Mouse (Mus musculus) left cerebral cortex, postnatal 14 days (tissue): ENCODE measurements around the gene Mapre3. TPM values are rescaled to one million over a fixed set of nuclear protein-coding genes. Genes with fewer than 3 reads are reported as not detected.

Experiments
- DNase-seq, 2 experiments: peaks; one replicate each; pipeline ENCODE4 v3.0.0; 2021 to 2022; ENCODE audit warnings: low spot score in 2 of 2, mixed read lengths in 1 of 2
- intact Hi-C: fragments of 180-260 bp; cut with DNase I; formaldehyde crosslinking; loops from one replicate; pipeline ENCODE4 v1.15.1; 2025
- total RNA-seq, 2 experiments: library from RNA; stranded (reverse); gene quantifications; 2 replicates each; pipeline ENCODE4 v1.2.3; 2021

Gene Mapre3
- total RNA-seq, 2 experiments from 2014 or later = 214 to 218 TPM

DNA sequence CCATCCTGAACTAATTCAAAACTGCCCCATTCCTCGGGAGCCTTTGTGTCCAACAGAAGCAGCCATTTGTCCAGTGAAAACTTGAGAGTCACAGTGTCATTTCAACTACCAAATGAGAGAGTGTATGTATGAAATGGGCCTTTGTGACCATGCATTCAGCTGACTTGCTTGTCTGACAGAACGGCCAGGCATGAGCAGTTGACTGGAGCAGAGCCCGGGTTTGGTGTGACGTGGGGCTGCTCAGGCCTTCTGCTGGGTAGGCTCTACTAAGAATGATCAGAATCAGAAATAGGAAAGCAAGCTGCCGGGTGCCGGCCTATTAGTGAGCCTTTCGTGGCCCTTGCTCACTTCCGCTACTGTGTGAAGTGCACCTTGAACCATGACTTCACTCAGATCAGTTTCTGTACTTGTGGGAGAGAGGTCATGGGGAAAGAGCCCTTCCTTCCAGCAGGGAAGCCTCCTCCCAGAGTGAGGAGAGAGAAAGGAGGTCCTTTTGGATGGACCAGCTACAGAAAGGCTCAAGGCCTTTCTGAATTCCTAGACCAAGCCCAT lies 4.4 kb downstream of the Mapre3 start:
- intact Hi-C loops = no loop called here
- no peak for DNase-seq

DNA sequence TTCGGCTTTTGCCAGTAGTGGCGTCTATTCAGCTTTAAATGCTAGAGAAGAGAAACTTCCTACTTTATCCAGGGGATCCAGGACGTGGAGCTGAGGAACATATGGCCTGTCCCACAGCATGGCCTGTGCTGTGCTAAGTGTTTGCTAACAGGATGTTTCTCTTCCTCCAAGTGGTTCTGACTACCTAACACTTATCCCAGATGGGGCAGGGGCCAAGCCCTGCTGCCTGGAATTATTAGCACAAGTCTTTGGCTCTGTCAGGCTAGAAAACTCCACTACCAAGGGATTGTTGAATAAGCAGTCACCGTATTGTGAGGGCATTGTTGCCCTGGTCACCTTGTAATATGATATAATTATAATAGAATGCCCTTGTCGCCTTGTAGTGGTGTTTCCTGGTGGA lies 8.2 kb downstream of the Mapre3 start:
- intact Hi-C loops = no loop called here
- DNase-seq = no peak

DNA sequence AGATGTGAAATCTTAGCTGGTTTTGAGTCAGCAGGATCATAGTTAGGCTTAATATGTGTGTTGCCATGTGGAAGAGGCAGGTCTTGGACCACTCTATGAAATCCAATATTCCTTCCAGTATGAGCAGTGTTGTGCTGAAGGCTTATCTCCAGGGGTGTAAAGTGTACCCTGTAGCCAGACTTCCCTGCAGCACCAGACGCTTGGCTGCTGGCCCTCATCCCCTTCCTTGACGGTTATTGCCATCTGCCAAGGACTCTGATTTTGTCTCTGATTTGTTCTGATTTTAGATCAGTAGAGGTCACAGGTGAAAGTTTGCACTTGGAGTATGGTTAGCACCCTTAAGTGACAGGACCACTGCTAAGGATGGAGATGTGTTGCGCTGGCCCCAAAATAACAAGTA lies 8.7 kb downstream of the Mapre3 start:
- intact Hi-C loops = no loop called here
- no peak for DNase-seq

DNA sequence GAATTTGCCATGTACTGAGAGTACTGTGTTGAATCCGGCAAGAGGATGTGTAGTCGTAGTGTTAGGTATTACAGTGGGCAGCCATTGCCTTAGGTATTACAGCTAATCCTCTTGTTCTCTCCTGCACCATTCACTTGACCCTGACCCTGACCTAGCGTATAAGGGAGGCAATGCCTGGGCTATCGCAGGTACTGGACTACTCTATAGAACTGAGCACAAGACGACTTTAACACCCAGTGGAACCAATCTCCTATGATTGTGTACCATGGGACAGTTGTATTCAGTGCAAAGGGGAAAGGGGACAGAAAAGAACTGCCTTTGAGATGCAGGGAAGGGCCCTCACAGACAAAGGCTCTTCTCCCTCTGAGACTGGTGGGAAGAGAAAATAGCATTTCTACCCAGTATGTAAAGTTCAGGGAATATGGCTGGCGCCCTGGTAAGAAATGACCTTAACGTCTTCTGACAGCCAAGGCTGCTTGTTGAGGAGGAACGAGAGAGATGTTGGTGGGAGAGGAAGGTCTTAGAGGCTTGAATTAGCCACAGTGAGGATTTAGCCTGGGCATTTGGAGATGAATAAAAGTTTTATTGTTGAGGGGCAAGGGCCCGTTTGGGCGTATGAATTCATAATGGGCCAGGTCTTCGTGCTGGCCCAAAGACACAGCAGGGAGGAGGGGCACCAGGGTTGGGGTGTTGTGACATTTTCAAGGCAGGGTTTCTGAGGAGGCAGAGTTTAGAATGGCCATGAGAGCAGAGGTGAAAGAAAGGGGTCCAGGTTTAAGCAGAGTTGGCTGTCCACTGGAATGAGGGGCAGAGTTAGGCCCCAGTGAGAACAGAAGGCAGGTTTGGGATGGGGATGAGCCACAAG lies 9.9 kb downstream of the Mapre3 start:
- DNase-seq = no peak
- intact Hi-C loops = no loop called here

DNA sequence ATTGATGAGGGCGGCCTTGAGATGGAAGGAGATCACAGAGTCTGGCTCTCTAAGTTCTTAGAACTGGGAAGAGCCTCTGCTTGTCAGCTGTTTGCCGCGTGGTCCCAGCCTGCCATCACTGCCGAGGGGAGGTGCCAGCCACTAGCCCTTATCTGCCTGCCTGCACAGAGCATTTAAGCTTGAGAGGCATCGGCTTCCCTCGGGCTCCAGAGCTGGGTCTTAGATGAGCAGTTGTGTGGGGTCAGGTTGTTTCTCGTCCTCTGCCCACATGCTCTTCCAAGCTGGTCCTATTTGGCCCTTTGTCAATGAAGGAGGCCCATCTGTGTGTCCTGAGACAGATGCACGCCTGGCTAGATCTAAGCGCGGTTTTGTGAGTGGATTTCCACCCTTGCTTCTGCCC lies 10.7 kb downstream of the Mapre3 start:
- intact Hi-C loops = no loop called here
- no peak for DNase-seq

DNA sequence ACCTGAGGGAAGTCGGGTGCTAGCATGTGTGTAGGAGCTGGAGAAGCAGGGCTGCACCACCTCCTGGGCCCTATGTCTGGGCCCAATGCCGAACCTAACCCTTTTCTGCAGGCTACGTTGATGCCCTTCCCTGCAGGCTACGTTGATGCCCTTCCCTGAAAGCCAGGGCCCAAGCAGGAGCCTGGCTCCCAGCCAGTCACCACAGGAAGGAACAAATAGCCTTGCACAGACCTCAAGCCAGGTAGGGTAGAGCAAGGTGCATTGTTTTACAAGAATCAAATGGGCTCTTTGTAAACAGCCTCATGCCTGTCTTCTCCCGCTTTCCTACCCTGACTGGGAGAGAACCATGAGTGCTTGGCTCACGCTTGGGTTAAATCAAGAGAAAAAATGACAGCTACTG lies 11.4 kb downstream of the Mapre3 start:
- intact Hi-C loops = no loop called here
- DNase-seq = no peak

DNA sequence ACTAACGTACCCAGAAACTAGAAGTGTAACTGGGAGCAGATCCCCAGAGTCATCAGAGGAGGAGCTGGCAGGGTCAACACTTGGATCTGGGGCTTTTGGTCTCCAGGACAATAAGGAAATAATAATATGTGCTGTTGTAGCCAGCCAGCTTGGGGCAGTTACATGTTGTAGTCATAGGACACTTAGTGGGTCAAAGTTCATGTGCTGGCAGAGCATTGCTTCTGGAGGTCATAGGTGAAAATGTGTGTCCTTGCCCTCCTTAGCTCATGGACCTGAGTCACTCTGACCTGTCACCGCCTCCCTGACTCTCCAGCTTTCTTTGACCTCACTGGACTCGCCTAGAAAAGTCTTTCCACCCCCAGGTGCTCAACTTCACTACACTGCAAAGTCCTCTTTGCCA lies 19.0 kb downstream of the Mapre3 start:
- intact Hi-C loops = no loop called here
- no peak for DNase-seq

DNA sequence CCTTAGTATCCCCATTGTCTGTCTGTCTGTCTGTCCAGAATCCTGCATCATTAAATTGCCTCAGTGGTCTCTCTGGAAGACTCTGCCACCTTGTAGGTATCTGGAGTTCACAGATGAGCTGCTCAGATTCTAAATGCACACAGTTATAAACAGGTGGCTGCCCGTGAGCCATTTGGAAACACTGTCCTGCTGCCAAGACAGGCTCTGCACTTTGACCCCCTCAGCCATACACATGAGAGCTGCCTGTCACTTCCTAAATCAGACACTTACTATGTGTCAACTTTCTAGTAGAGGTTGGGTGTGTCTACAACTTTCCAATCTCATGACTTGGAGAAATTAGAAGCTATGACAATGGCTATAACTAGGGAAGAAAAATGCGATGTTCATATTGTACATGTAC lies 25.3 kb downstream of the Mapre3 start:
- DNase-seq = no peak
- intact Hi-C loops = no loop called here

DNA sequence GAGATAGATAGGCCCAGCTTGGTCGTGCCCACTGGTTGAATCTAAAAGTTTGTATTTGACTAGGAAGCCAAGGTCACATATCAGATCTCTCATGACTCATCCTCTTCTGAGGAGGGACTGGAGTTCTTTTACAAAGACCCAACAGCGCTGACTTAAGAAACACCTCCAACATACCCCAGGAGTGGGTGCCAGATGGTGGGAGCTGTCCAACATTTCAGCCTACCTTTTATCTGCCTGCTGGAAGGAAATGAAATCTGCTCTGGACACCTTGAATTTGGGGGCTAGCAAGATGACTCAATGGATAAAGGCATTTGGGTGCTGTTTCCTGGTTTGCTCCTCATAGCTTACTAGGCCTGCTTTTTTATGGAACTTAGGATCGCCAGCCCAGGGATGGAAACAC lies 27.5 kb downstream of the Mapre3 start:
- intact Hi-C loops = no loop called here
- DNase-seq = no peak

DNA sequence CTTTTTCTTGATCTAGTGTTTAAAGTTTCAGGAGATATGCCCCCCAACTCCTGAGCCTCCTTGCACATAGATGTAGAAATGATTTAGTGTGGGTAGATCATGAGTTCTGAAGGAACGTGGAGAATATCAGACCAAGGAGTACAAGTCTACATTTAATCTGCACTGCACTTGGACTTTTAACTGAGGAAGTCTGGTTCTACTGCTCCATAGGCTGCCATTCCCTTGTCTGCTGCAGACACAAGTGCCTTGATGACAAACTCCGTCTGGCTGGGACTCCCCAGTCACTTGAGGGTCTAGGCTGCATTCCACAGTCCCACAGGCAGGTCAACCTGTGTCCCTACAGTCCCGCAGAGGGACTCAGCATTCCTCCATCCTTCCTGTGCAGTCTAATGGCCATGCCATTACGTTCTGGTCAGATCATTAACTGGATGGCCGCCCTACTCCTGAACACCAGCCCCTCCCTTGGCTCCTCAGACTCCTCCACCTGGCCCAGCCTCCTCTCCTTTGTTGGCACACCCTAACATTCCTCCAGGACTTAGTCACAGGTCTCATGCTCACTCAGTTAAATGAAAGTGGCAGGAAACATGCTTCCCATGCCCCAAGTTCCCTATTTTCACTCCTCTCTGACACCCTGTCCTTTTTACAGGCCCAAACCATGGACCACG lies 35.6 kb downstream of the Mapre3 start:
- intact Hi-C loops = no loop called here
- no peak for DNase-seq

DNA sequence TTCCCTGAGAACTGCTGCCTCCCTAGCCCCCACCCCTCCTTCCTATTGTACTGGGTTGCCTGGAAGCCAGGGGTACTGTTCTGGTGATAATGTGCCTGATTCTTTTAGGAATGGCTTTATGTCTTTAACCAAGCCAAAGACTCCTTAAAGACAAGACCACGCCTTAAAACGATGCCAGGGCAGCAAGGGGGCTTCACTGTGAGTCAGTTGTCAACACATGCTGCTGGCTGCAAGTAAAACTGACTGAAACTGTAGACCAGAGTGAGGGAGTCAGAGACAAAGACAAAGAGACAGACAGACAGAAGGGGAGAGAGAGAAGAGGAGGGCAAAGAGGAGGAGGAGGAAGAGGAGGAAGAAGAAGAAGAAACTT lies 36.1 kb downstream of the Mapre3 start:
- DNase-seq = no peak
- intact Hi-C loops = no loop called here

DNA sequence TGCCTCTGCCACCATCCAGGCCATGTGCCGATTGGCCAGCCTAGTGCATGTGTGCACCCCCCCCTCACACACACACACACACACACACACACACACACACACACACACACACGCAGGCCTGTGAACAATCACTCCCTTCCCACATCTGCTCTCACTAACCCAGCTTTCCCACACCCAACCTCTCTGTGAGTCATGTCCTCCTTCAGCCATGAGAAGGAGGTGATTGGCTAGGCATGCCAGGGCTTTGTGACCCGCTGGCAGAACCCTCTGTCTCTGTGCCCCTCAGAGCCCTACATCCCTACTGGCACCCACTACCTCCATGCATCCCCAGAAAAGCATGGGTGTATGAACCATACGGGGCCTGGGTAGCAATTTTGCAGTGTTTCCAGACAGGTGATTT lies 39.1 kb downstream of the Mapre3 start:
- intact Hi-C loops = no loop called here

DNA sequence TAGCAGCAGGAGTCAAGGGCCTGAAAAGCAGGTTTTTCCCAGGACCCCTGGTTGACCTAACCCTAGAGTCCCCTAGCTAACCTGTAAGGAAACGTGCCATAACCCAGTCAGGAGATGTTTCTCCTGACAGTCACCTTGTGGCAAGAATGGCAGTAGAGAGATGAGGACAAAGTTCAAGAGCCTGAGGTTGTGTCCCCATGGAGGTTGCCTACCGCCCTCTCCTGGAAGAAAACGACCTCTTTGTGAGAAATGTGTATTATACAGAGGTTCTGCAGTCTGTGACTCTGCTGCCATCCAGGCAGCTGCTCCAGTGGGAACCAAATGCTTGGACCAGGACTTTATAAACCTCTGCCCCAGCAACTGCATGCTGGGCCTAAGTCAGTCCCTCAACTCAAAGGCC lies 41.2 kb downstream of the Mapre3 start:
- intact Hi-C loops = loop anchor here (5.0 kb wide), 1 partner anchor 43 kb away; the partner anchor contains the start of gene Mapre3
- DNase-seq = no peak

More for the DNA sequence above, 39.1 kb downstream of the Mapre3 start:
- DNase-seq = no peak

DNA sequence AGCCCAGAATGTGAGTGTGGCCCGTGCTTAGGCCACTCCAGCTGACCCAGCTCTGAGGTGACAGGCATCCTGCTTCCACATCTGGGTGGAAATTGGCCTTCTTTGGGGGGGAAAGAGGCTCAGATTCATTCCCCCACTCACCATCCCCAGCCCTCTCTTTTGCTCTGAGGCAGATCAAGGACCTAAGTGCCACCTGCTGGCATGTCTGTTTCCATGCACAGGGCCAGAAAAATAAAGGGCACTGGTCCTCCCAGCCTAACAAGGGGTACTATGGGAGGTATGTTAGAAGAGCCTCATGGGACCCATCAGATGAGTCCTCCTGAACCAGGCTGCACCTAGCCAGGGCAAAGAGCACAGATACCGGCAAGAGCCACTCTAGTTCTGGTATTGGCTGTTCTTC lies 41.7 kb downstream of the Mapre3 start:
- DNase-seq = no peak
- intact Hi-C loops = loop anchor here (5.0 kb wide), 1 partner anchor 44 kb away; the partner anchor contains the start of gene Mapre3

DNA sequence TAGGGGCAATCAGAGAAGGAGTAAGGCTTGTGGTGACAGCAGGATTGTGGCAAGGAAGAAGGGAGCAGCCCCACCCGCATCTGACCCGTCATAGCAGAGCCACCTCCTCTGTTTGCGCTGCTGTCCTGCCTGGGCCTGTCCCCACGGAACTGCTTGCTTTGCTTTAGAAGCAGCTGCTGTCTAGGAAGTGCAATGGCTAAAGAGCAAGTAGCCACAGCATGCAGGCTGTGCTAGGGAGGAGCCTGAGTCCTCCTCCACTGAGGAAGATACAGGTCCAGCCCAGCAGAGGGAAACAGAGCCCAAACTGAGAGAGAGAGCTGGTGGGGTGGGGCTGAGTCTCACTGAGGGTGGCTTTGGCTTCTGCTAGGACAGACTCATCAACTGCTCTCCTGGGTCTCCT lies 49.4 kb downstream of the Mapre3 start:
- DNase-seq = no peak
- intact Hi-C loops = no loop called here

DNA sequence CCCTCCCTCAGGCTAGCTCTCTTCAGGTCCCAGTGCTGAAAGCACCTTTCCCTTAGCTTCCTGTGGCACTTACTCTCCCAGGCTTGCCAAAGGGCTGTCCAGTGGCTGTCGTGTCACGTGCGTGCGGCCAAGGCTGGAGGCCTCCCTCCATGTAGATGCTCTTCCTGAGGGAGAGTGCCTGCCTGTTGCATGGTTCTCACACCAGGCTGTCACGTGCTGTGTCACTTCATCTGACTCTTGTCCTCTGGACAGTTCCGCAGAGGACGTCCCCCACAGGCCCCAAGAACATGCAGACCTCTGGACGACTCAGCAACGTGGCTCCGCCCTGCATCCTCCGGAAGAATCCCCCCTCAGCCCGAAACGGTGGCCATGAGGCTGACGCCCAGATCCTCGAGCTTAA lies 49.9 kb downstream of the Mapre3 start:
- intact Hi-C loops = no loop called here
- no peak for DNase-seq

DNA sequence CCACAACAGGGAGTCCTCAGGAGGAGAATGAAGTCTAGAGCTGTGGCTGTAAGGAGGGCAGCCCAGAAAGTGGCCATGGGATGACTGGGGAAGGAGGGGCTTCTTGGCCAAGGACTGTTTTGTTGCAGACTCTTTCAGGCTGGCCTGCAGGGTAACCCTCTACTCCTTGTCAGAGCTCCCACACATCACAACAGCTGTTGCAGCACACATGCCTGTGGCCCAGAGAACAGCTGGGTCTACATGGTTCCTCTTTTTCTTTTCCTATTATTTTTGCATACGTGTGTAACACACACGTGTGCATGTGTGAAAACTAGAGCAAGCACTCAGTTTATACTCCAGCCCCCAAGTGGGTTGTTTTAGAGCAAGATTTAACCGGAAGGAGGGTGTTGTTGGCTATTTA lies 52.4 kb downstream of the Mapre3 start:
- intact Hi-C loops = no loop called here
- no peak for DNase-seq

DNA sequence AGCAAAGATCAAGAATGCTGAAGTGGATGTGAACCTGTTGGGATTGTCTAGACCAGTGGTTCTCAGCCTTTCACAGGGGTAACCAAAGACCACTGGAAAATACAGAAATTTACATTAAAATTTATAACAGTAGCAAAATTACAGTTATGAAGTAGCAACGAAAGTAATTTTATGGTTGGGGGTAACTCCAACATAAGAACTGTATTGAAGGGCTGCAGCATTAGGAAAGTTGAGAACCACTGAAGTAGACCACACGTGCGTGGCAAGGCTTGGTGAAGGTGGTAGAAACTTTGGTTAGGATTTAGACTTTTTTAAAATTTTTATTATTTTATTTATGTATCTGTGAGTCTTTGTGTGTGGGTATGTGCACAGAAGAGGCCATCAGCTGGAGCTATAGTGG lies 53.3 kb downstream of the Mapre3 start, which contains the start of gene Tmem214:
TSS of gene Tmem214 (plus strand) at position 301 of the 400 bp plus-strand sequence.
- intact Hi-C loops = no loop called here
- no peak for DNase-seq

DNA sequence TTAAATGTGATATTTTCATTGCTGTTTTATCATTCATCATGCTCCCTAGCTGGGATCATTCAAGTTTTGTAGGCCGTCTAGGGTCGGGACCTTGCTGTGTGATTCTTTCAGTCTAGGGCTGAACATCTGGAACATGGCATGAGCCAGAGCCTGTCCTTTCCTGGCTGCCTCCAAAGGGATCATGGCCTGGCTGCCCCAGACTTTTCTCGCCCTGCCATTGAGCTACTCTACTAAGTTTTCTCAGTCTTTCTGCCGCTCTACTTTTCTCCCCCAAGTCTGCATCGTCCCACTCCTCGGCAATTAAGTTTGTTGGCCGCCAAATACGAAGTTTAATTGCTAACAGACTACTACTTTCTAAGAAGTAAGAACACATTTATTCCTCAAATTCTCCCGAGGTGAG lies 54.5 kb downstream of the Mapre3 start:
- intact Hi-C loops = no loop called here
- no peak for DNase-seq

DNA sequence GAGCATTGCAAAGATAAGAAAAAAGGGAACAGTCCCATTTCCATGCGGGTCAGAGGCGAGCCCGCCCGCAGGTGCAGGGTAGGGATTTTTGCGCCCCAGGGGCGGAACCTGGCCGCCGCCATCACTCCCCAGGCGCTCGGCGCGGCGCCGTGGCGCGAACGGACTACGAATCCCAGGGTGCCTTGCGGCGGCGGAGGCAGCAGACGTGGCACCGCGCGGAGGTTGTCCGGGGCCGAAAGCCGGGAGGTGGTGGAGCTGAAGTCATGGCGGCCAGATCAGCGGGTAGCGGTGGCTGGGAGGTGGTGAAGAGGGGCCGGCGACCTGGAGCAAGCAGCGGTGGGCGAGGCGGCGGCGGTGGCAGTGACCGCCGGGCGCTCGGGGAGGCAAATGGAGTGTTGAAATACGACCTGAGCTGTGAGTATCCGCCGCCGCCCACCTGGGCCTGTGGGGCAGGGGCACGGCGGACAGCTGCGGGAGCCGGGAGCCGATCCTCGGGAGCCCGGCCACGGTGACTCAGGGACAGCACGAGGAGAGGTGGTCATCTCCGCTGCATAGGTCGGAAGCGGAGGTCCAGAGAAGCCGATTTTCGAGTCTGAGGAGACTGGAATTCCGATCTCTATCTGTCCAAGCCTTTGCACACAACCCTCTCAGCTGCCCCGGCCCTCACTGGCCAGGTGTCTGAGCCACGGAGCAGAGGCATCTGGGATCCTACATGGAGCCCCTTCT lies 55.1 kb downstream of the Mapre3 start:
- intact Hi-C loops = no loop called here
- peak; percentile 76 to 92 for DNase-seq
